Mouse (Mus musculus) MEL (cell line): ENCODE results near the gene Lztr1. TPM values are rescaled to one million over a fixed set of nuclear protein-coding genes. Genes with fewer than 3 reads are reported as not detected.

Experiments used
- DNase-seq: peaks from one replicate; pipeline ENCODE4 v3.0.0; 2011; ENCODE audit warnings: low read depth, low spot score
- H3K27ac ChIP-seq: 2 replicates; pipeline ENCODE4 v1.5.1; 2012; ENCODE audit warnings: low read depth, mild to moderate bottlenecking, control low read depth, low read length, moderate library complexity; ENCODE audit not compliant: control insufficient read depth
- H3K27me3 ChIP-seq, 2 experiments: fragments of 150-350 bp in 1 of 2; sonication (generic) in 1 of 2; 2 replicates each; pipeline ENCODE4 v1.6.1; 2012; ENCODE audit warnings: low read length in 2 of 2, mild to moderate bottlenecking in 2 of 2, improper control_type of control experiment in 1 of 2, moderate library complexity in 1 of 2; ENCODE audit not compliant: insufficient read depth in 2 of 2, control insufficient read depth in 1 of 2
- H3K36me3 ChIP-seq, 2 experiments: 2 replicates each; pipeline ENCODE4 v1.6.1; 2012 to 2014; ENCODE audit warnings: low read length in 2 of 2, improper control_type of control experiment in 1 of 2, inconsistent platforms in 1 of 2, mild to moderate bottlenecking in 1 of 2; ENCODE audit not compliant: insufficient read depth in 2 of 2, control insufficient read depth in 1 of 2
- H3K4me1 ChIP-seq, 2 experiments: fragments of 150-350 bp in 1 of 2; sonication (generic) in 1 of 2; 2 replicates each; pipeline ENCODE4 v1.6.1; 2012; ENCODE audit warnings: low read length in 2 of 2, improper control_type of control experiment in 1 of 2, mild to moderate bottlenecking in 1 of 2; ENCODE audit not compliant: insufficient read depth in 2 of 2, control insufficient read depth in 1 of 2
- H3K4me3 ChIP-seq, 2 experiments: fragments of 150-350 bp in 1 of 2; sonication (generic) in 1 of 2; 2 replicates each; pipeline ENCODE4 v1.5.1; 2012; ENCODE audit warnings: low read depth in 2 of 2, low read length in 2 of 2, mild to moderate bottlenecking in 2 of 2, moderate library complexity in 2 of 2, control low read depth in 1 of 2, improper control_type of control experiment in 1 of 2; ENCODE audit not compliant: control insufficient read depth in 1 of 2, insufficient read depth in 1 of 2
- H3K79me2 ChIP-seq: 2 replicates; pipeline ENCODE4 v1.6.1; 2012; ENCODE audit warnings: mild to moderate bottlenecking, low read length, moderate library complexity; ENCODE audit not compliant: control insufficient read depth, poor library complexity, insufficient read depth
- H3K9ac ChIP-seq: 2 replicates; pipeline ENCODE4 v1.6.1; 2012; ENCODE audit warnings: low read depth, mild to moderate bottlenecking, control low read depth, low read length, moderate library complexity; ENCODE audit not compliant: control insufficient read depth, poor library complexity, severe bottlenecking
- H3K9me3 ChIP-seq: fragments of 150-350 bp; sonication (generic); replicated peaks from 2 replicates; pipeline ENCODE4 v1.6.1; 2012; ENCODE audit warnings: mild to moderate bottlenecking, low read length, improper control_type of control experiment, moderate library complexity; ENCODE audit not compliant: insufficient read depth
- CHD1 ChIP-seq: IDR thresholded peaks from 2 replicates; pipeline ENCODE4 v1.6.1; 2012; ENCODE audit warnings: low read depth, mild to moderate bottlenecking, inconsistent platforms, low read length, improper control_type of control experiment
- CTCF ChIP-seq, 3 experiments: IDR thresholded peaks in 2 of 3; conservative IDR thresholded peaks in 1 of 3; 2 replicates each; pipeline ENCODE4 v1.5.1; 2011 to 2012; ENCODE audit warnings: low read length in 3 of 3, low read depth in 2 of 3, mild to moderate bottlenecking in 2 of 3, improper control_type of control experiment in 1 of 3, inconsistent platforms in 1 of 3, mixed read lengths in 1 of 3, moderate library complexity in 1 of 3; ENCODE audit not compliant: control insufficient read depth in 1 of 3, insufficient read depth in 1 of 3, poor library complexity in 1 of 3, severe bottlenecking in 1 of 3
- E2F4 ChIP-seq: IDR thresholded peaks from 2 replicates; pipeline ENCODE4 v1.6.1; 2011; ENCODE audit warnings: low read depth, low read length, improper control_type of control experiment, borderline replicate concordance
- ELF1 ChIP-seq: IDR thresholded peaks from 2 replicates; pipeline ENCODE4 v1.6.1; 2014; ENCODE audit warnings: low read depth, mild to moderate bottlenecking, inconsistent platforms, low read length, improper control_type of control experiment, moderate library complexity
- EP300 ChIP-seq, 2 experiments: IDR thresholded peaks; 2 replicates each; pipeline ENCODE4 v1.6.1; 2011; ENCODE audit warnings: improper control_type of control experiment in 2 of 2, low read length in 2 of 2, low read depth in 1 of 2, mild to moderate bottlenecking in 1 of 2
- GABPA ChIP-seq: IDR thresholded peaks from 2 replicates; pipeline ENCODE4 v1.6.1; 2012; ENCODE audit warnings: low read depth, mild to moderate bottlenecking, inconsistent platforms, low read length, improper control_type of control experiment, moderate library complexity
- GATA1 ChIP-seq: IDR thresholded peaks from 2 replicates; pipeline ENCODE4 v1.6.1; 2011; ENCODE audit warnings: low read depth, low read length, improper control_type of control experiment
- KAT2A ChIP-seq: conservative IDR thresholded peaks from 2 replicates; pipeline ENCODE4 v1.6.1; 2012; ENCODE audit warnings: low read depth, low read length, improper control_type of control experiment, inconsistent platforms
- MAFK ChIP-seq: IDR thresholded peaks from 2 replicates; pipeline ENCODE4 v1.6.1; 2011; ENCODE audit warnings: low read depth, mild to moderate bottlenecking, low read length, improper control_type of control experiment, borderline replicate concordance
- MAZ ChIP-seq: IDR thresholded peaks from 2 replicates; pipeline ENCODE4 v1.6.1; 2012; ENCODE audit warnings: low read depth, mild to moderate bottlenecking, inconsistent platforms, low read length, improper control_type of control experiment
- MEF2A ChIP-seq: IDR thresholded peaks from 2 replicates; pipeline ENCODE4 v1.6.1; 2014; ENCODE audit warnings: low read depth, mild to moderate bottlenecking, inconsistent platforms, low read length, improper control_type of control experiment; ENCODE audit not compliant: poor library complexity, insufficient replicate concordance, severe bottlenecking; ENCODE audit errors: extremely low read depth
- MYC ChIP-seq: IDR thresholded peaks from 2 replicates; pipeline ENCODE4 v1.6.1; 2011; ENCODE audit warnings: low read depth, mild to moderate bottlenecking, low read length, improper control_type of control experiment, moderate library complexity
- NRF1 ChIP-seq: IDR thresholded peaks from 2 replicates; pipeline ENCODE4 v1.6.1; 2014; ENCODE audit warnings: low read depth, mild to moderate bottlenecking, inconsistent platforms, low read length, improper control_type of control experiment, moderate library complexity; ENCODE audit not compliant: poor library complexity, insufficient read depth, severe bottlenecking
- POLR2A ChIP-seq, 2 experiments: IDR thresholded peaks; 2 replicates each; pipeline ENCODE4 v1.6.1; 2011 to 2012; ENCODE audit warnings: low read length in 2 of 2, mild to moderate bottlenecking in 2 of 2, control low read depth in 1 of 2, improper control_type of control experiment in 1 of 2, low read depth in 1 of 2, moderate library complexity in 1 of 2; ENCODE audit not compliant: control insufficient read depth in 1 of 2, insufficient read depth in 1 of 2, poor library complexity in 1 of 2
- POLR2AphosphoS2 ChIP-seq: IDR thresholded peaks from 2 replicates; pipeline ENCODE4 v1.6.1; 2011; ENCODE audit warnings: low read length, improper control_type of control experiment
- POLR2AphosphoS5 ChIP-seq: IDR thresholded peaks from 2 replicates; pipeline ENCODE4 v1.6.1; 2012; ENCODE audit warnings: low read depth, borderline replicate concordance, mild to moderate bottlenecking, inconsistent platforms, low read length, moderate library complexity, mixed read lengths
- RAD21 ChIP-seq: IDR thresholded peaks from 2 replicates; pipeline ENCODE4 v1.6.1; 2011; ENCODE audit warnings: mild to moderate bottlenecking, low read depth, low read length, improper control_type of control experiment
- RCOR1 ChIP-seq: IDR thresholded peaks from 2 replicates; pipeline ENCODE4 v1.6.1; 2012; ENCODE audit warnings: low read depth, mild to moderate bottlenecking, inconsistent platforms, low read length, improper control_type of control experiment
- SMC3 ChIP-seq: IDR thresholded peaks from 2 replicates; pipeline ENCODE4 v1.6.1; 2011; ENCODE audit warnings: low read depth, low read length, improper control_type of control experiment
- TCF12 ChIP-seq: IDR thresholded peaks from 2 replicates; pipeline ENCODE4 v1.6.1; 2014; ENCODE audit warnings: low read depth, mild to moderate bottlenecking, inconsistent platforms, low read length, improper control_type of control experiment, moderate library complexity
- UBTF ChIP-seq: IDR thresholded peaks from 2 replicates; pipeline ENCODE4 v1.6.1; 2012; ENCODE audit warnings: low read depth, mild to moderate bottlenecking, inconsistent platforms, low read length, improper control_type of control experiment, moderate library complexity, borderline replicate concordance; ENCODE audit not compliant: insufficient read depth
- USF2 ChIP-seq, 2 experiments: IDR thresholded peaks; 2 replicates each; pipeline ENCODE4 v1.6.1; 2011 to 2012; ENCODE audit warnings: improper control_type of control experiment in 2 of 2, low read length in 2 of 2, borderline replicate concordance in 1 of 2, inconsistent platforms in 1 of 2, low read depth in 1 of 2, mild to moderate bottlenecking in 1 of 2; ENCODE audit not compliant: insufficient read depth in 1 of 2
- ZMIZ1 ChIP-seq: IDR thresholded peaks from 2 replicates; pipeline ENCODE4 v1.6.1; 2012; ENCODE audit warnings: low read depth, mild to moderate bottlenecking, inconsistent platforms, low read length, improper control_type of control experiment, moderate library complexity
- polyA plus RNA-seq, 2 experiments: library from polyadenylated mRNA; stranded (reverse) in 1 of 2; unstranded in 1 of 2; fragments of >175 nt in 1 of 2; fragments of >200 nt in 1 of 2; gene quantifications; 2 replicates each; pipeline versions ENCODE4 v1.2.1 to v1.2.4; 2012; ENCODE audit warnings: low replicate concordance in 2 of 2, low read depth in 1 of 2; ENCODE audit not compliant: insufficient read length in 2 of 2, insufficient read depth in 1 of 2, missing spikeins in 1 of 2
- total RNA-seq: library from RNA; depleted of rRNA; stranded (reverse); fragments of 300-350 nt; gene quantifications from 2 replicates; pipeline ENCODE4 v1.2.3, GENCODE M21; 2012

Gene Lztr1
- total and polyA plus RNA-seq, 3 experiments: 45.1 to 83.2 TPM; not detected in 1

GRCm38 (mm10) chr16:17536584-17536983, 28.1 kb downstream of the Lztr1 start:
- Histone ChIP-seq H3K36me3 (peaks cover 0 to 2% of the 10 kb centered on the region in 2 experiments; a peak in 2 of 4 replicates), H3K4me3 (no peak overlapping the region), H3K9me3 (no peaks in the 10 kb centered on the region), H3K79me2 (no peaks in the 10 kb centered on the region), H3K9ac (no peak overlapping the region), H3K27me3 (peaks cover 11 to 12% of the 10 kb centered on the region in 2 experiments), H3K4me1 (peaks cover 0 to 3% of the 10 kb centered on the region in 2 experiments; a peak in 2 of 4 replicates), H3K27ac (no peak overlapping the region)
- TF ChIP-seq POLR2A (IDR thresholded peaks at IDR 0.05; ENCODE audit: control insufficient read depth in 1 of 2, insufficient read depth in 1 of 2, low read depth in 1 of 2, low read length in 2 of 2, poor library complexity in 1 of 2) (no peak), RCOR1 (no peak), USF2 (IDR thresholded peaks at IDR 0.05; ENCODE audit: borderline replicate concordance in 1 of 2, insufficient read depth in 1 of 2, low read depth in 1 of 2, low read length in 2 of 2) (no peak), ELF1 (no peak), SMC3 (no peak), RAD21 (no peak), MYC (no peak), NRF1 (no peak), MAZ (no peak), MEF2A (no peak), UBTF (no peak), E2F4 (no peak), GABPA (no peak), KAT2A (no peak), GATA1 (no peak), POLR2AphosphoS5 (no peak), TCF12 (no peak), CHD1 (no peak), ZMIZ1 (no peak), POLR2AphosphoS2 (no peak)
- no peak for DNase-seq

GRCm38 (mm10) chr16:17542632-17543031, 34.1 kb downstream of the Lztr1 start:
- no peak for DNase-seq
- H3K4me1 ChIP-seq: no peaks in the 10 kb centered on the region
- no peaks in the 10 kb centered on the region for H3K79me2 ChIP-seq
- no peak overlapping the region for H3K27ac ChIP-seq
- H3K9ac ChIP-seq: no peak overlapping the region
- no peaks in the 10 kb centered on the region for H3K36me3 ChIP-seq
- H3K9me3 ChIP-seq: no peaks in the 10 kb centered on the region
- H3K27me3 ChIP-seq: peaks cover 15 to 24% of the 10 kb centered on the region in 2 experiments
- H3K4me3 ChIP-seq: no peak overlapping the region
- TF ChIP-seq MAFK (no peak), EP300 (IDR thresholded peaks at IDR 0.05; ENCODE audit: low read depth in 1 of 2, low read length in 2 of 2) (no peak), GATA1 (no peak), MEF2A (no peak), CTCF (IDR thresholded peaks at IDR 0.05 in 2 of 3, conservative IDR thresholded peaks at IDR 0.05 in 1 of 3; ENCODE audit: control insufficient read depth in 1 of 3, insufficient read depth in 1 of 3, low read depth in 2 of 3, low read length in 3 of 3, poor library complexity in 1 of 3, severe bottlenecking in 1 of 3) (no peak)
- TF ChIP-seq, all 39 proteins: peak for 0
